Mouse (Mus musculus) hindbrain, embryonic 14.5 days (tissue): ENCODE measurements at regions not wholly inside any gene's neighbourhood (a gene's known extent, or its start where the extent isn't known, plus 50 kb on each side); places are given as distances from the start of the nearest gene placed in this dataset.

Source experiments
- ATAC-seq: fragments of 200-750 bp; cut with Nextera tagmentation; 2 replicates; pipeline ENCODE4 v1.8.0; 2017; ENCODE audit warnings: moderate number of reproducible peaks, mild to moderate bottlenecking, moderate TSS enrichment, moderate library complexity; ENCODE audit not compliant: low FRiP score
- DNase-seq: peaks from one replicate; pipeline ENCODE4 v3.0.0-alpha.2; 2015; ENCODE audit warnings: low spot score
- H3K27ac ChIP-seq: fragments of 300-500 bp; sonication (generic); 2 replicates; pipeline ENCODE4 v1.5.1; 2014; ENCODE audit warnings: mild to moderate bottlenecking, moderate library complexity
- H3K27me3 ChIP-seq: fragments of 300-500 bp; sonication (generic); 2 replicates; pipeline ENCODE4 v1.6.1; 2014; ENCODE audit warnings: mild to moderate bottlenecking, low read length, mixed read lengths; ENCODE audit not compliant: control insufficient read depth, insufficient read depth
- H3K36me3 ChIP-seq: fragments of 300-500 bp; sonication (generic); replicated peaks from 2 replicates; pipeline ENCODE4 v1.6.1; 2014; ENCODE audit not compliant: control insufficient read depth, insufficient read depth
- H3K4me1 ChIP-seq: fragments of 300-500 bp; sonication (generic); replicated peaks from 2 replicates; pipeline ENCODE4 v1.6.1; 2014; ENCODE audit warnings: antibody characterized with exemption, low read length, mixed read lengths; ENCODE audit not compliant: control insufficient read depth, insufficient read depth
- H3K4me2 ChIP-seq: fragments of 300-500 bp; sonication (generic); replicated peaks from 2 replicates; pipeline ENCODE4 v1.6.1; 2014; ENCODE audit warnings: mild to moderate bottlenecking, moderate library complexity
- H3K4me3 ChIP-seq: fragments of 300-500 bp; sonication (generic); replicated peaks from 2 replicates; pipeline ENCODE4 v1.5.1; 2014; ENCODE audit warnings: mild to moderate bottlenecking, low read length
- H3K9ac ChIP-seq: fragments of 300-500 bp; sonication (generic); 2 replicates; pipeline ENCODE4 v1.6.1; 2014
- H3K9me3 ChIP-seq: fragments of 300-500 bp; sonication (generic); 2 replicates; pipeline ENCODE4 v1.6.1; 2016; ENCODE audit warnings: low read length; ENCODE audit not compliant: control insufficient read depth
- WGBS: fragments of 180-500 bp; shearing (Covaris S2); extraction: QIAGEN DNeasy Blood & Tissue Kit; methylation state at CpG from one replicate; pipeline ENCODE4 v1.1.7; 2014; 5-methylcytosine and 5-hydroxymethylcytosine counted together

DNA sequence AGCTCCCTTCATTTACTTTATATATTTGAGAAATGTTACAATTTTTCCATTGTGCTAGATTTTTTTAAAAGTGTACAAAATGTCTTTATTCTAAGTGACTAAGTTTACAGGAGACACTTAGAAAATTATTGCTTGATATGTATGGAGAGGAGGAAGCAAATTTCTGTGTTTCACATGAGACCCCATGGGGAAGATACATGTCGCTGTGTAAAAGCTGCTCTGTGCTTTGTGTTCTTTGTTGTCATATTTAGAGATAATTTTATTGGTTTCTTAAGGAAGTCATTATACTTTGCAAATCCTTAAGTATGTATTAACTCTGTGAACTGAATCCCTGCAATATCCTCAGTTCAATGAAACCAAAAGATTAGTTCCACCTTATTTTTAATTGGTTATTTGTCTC is 406.0 kb upstream of the 1700003H04Rik start:
- DNase-seq = no peak
- Histone ChIP-seq H3K9ac (no peak overlapping the region), H3K27ac (no peak overlapping the region), H3K27me3 (no peaks in the 10 kb centered on the region), H3K4me3 (no peak overlapping the region), H3K36me3 (no peaks in the 10 kb centered on the region), H3K4me2 (no peak overlapping the region), H3K4me1 (0 out of 2 replicates have a peak, but pooled peaks cover 3% of the 10 kb centered on the region), H3K9me3 (no peaks in the 10 kb centered on the region)
- no peak for ATAC-seq
- 14% methylated on average over 1 of the region's 1 CpGs for WGBS

DNA sequence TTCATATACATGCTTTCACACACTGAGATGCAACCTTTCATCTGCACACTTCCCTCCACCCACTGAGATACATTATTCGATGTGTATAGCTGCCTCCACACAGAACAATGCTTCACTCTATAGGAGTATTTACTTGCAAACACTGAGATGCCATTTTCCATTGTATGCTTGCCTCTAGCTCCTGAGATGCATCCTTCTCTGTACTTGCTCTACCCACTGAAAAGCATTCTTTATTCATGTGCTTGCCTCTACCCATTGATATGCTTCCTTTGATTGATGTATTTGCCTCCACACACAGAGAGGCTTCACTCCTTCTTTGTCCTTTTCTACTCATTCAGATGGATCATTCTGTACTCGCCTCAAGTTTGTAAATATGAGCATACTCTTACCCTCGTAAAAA is 405.6 kb upstream of the 1700003H04Rik start:
- DNase-seq (no peak), ATAC-seq (peak; percentile 68)
- 15% methylated on average over 3 of the region's 3 CpGs for WGBS
- no peak overlapping the region for H3K4me2 ChIP-seq
- H3K36me3 ChIP-seq = no peaks in the 10 kb centered on the region
- no peak overlapping the region for H3K9ac ChIP-seq
- H3K9me3 ChIP-seq = no peaks in the 10 kb centered on the region
- H3K27me3 ChIP-seq = no peaks in the 10 kb centered on the region
- H3K4me1 ChIP-seq = 0 out of 2 replicates have a peak, but pooled peaks cover 3% of the 10 kb centered on the region
- no peak overlapping the region for H3K27ac ChIP-seq
- no peak overlapping the region for H3K4me3 ChIP-seq

DNA sequence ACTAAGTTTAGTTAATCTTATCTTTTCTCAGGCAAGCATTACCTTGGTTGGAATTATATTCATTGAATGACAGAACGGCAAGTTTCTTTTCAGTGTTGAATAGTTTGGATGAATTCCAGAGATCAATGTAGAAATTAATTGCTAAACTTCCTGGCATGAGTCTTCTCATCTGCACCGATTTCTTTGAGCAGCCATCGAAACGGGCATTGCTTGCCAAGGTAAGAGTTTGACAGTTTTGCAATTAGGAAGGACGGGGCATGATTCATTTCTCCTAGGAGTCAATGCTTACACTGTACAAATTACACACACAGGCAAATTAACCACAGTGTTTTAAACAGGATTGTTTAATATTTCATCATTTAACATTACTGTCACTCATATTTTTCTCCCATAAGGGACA is 404.5 kb upstream of the 1700003H04Rik start:
- no peak for ATAC-seq

DNA sequence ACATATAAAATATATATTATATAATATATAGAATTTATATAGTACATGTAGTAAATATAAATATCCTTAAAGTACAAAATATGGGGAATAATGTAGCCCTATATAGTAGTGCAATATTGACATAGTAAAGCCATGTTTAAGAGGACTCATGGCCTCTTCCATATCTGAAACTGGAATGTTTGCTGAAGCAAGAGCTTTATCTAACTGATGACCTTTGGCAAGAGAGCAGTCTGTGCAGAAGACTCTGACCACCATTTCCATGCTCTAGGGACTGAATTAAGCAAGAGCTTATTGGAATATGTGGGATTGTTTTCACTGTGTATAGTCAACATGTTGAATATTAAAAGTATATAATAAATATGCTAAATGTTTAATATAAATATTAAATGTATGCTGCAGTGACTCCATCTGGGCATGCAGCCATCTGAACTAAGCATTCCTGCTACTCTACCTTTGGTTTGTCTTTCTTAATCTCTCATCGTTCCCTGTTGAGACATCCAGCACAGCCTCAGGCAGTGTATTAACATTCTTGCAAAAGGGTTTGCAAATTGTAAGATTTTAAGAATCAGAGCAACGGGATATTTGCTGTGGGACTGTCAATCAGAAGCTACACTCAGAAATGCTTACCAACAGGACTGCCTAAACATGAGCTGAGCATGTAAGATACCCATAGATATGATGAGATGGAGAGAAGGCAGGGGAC is 354.4 kb upstream of the 1700003H04Rik start:
- 69% methylated on average over 2 of the region's 2 CpGs for WGBS
- no peak for DNase-seq
- Histone ChIP-seq H3K4me3 (no peak overlapping the region), H3K27me3 (no peaks in the 10 kb centered on the region), H3K36me3 (no peaks in the 10 kb centered on the region), H3K9me3 (no peaks in the 10 kb centered on the region), H3K4me1 (0 out of 2 replicates have a peak, but pooled peaks cover 8% of the 10 kb centered on the region), H3K9ac (no peak overlapping the region), H3K4me2 (no peak overlapping the region), H3K27ac (no peak overlapping the region)
- ATAC-seq = no peak

More for the DNA sequence above, 404.5 kb upstream of the 1700003H04Rik start:
- no peaks in the 10 kb centered on the region for H3K36me3 ChIP-seq
- no peaks in the 10 kb centered on the region for H3K9me3 ChIP-seq
- H3K9ac ChIP-seq = no peak overlapping the region
- WGBS = 44% methylated on average over 5 of the region's 5 CpGs
- H3K27me3 ChIP-seq = no peaks in the 10 kb centered on the region
- H3K4me2 ChIP-seq = no peak overlapping the region
- no peak for DNase-seq
- H3K27ac ChIP-seq = no peak overlapping the region
- H3K4me1 ChIP-seq = 0 out of 2 replicates have a peak, but pooled peaks cover 3% of the 10 kb centered on the region
- H3K4me3 ChIP-seq = no peak overlapping the region

DNA sequence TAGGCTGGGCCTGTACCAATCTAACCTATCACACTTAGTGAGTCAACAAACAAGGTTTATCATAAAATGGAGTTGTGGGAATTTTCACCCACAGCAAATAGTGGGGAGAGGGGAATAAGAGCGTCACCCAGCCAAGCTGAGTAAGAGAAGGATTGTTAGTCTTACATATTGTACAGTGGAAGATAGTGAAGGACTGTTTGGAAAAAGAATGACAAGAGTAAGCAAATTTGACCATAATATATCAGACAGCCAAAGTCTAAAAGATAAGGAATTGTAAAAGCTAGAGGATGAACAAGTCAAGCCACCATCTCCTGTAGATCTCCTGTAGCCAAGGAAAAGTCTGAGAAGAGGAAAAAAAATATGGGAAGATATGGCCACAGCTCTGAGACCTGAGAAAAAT is 351.8 kb upstream of the 1700003H04Rik start:
- 83% methylated on average over 1 of the region's 1 CpGs for WGBS
- DNase-seq (no peak), ATAC-seq (no peak)
- Histone ChIP-seq H3K4me3 (no peak overlapping the region), H3K9ac (no peak overlapping the region), H3K4me1 (0 out of 2 replicates have a peak, but pooled peaks cover 8% of the 10 kb centered on the region), H3K36me3 (no peaks in the 10 kb centered on the region), H3K27me3 (no peaks in the 10 kb centered on the region), H3K9me3 (no peaks in the 10 kb centered on the region), H3K27ac (no peak overlapping the region), H3K4me2 (no peak overlapping the region)

DNA sequence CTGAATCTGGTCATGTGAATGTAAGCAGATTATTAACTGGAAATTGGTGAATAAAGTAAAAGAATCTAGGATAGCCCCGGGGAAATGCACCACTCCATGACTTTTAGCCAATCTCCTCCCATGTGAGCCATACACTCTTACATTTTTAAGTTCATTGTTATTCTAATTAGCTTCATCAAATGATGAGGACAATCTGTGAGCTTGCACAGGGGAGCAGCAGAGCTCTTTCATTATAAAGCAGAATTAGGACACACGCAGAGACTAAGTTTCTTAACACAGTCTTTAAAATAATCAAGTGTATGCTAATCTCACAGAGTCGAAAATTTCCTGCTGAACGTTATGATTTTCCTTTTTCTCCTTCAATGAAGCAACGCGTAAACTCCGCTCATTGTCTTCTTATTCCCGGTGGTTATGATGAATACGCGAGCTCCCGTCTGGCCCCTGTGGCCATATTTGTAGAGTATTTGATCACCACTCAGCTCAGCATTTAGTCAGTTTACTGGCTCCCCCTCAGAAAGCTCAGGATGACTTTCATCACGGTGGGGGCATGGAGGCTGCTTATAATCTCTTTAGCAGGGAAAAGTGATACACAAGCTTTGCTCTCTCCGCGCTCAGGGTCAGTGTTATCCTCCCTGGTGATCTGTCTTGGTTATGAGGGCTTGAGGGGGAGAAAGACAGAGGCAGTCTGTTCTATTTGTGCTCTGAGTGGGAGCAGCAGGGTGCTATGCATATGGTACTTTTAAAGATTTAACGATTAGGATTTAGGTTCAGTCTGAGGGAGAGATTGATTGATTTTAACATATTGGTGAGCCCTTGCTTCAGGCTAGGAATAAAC is 350.1 kb upstream of the 1700003H04Rik start:
- Histone ChIP-seq H3K36me3 (no peaks in the 10 kb centered on the region), H3K4me3 (peak overlapping the region; percentile 13; the same call in 1 of the 2 replicates), H3K27me3 (no peaks in the 10 kb centered on the region), H3K27ac (peak overlapping the region; percentile 70), H3K9ac (peak overlapping the region; percentile 5; the same call in 1 of the 2 replicates), H3K4me1 (0 out of 2 replicates have a peak, but pooled peaks cover 8% of the 10 kb centered on the region), H3K4me2 (peak overlapping the region; percentile 47), H3K9me3 (no peaks in the 10 kb centered on the region)
- DNase-seq (peak; percentile 41), ATAC-seq (peak; percentile 85)
- 26% methylated on average over 15 of the region's 15 CpGs for WGBS

DNA sequence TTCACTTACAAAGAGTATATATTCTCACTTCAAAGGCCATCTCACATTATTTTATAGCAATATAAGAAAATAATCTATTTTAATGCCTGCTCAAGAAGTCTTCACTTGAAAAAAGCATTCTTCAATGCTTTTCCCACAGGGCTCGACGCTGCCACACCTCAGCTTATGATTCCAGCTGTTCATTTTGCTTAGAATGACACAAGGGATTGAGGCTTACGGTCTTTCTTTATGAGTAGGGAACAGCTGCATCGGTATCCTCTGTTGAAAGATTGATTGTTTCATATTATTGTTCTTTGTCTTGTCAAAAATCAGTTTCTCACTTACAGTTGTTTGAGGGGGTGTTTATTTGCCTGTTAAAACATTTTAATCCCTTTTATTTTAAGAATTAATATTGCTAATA is 328.0 kb upstream of the 1700003H04Rik start:
- no peaks in the 10 kb centered on the region for H3K9me3 ChIP-seq
- no peak overlapping the region for H3K4me2 ChIP-seq
- no peak overlapping the region for H3K4me3 ChIP-seq
- no peak overlapping the region for H3K27ac ChIP-seq
- no peaks in the 10 kb centered on the region for H3K36me3 ChIP-seq
- H3K27me3 ChIP-seq = no peaks in the 10 kb centered on the region
- DNase-seq (no peak), ATAC-seq (no peak)
- WGBS = 61% methylated on average over 4 of the region's 4 CpGs
- H3K9ac ChIP-seq = no peak overlapping the region
- H3K4me1 ChIP-seq = no peaks in the 10 kb centered on the region
